Mouse (Mus musculus) adrenal gland, postnatal 10 days (tissue): ENCODE results near the gene Ubqlnl. TPM values are rescaled to one million over a fixed set of nuclear protein-coding genes. Genes with fewer than 3 reads are reported as not detected.

Experiments
- DNase-seq: peaks from one replicate; pipeline ENCODE4 v3.0.0; 2021; ENCODE audit warnings: mixed read lengths
- long read RNA-seq, 2 experiments: library from polyadenylated mRNA; stranded (forward); transcript quantifications; one replicate each; pipeline ENCODE4 v2.0.0; 2021
- total RNA-seq, 2 experiments: library from RNA; stranded (reverse); gene quantifications; 2 replicates each; pipeline ENCODE4 v1.2.3; 2021

Ubqlnl gene
- total RNA-seq: not detected
- long read RNA-seq, experiment 1: 0 reads
- long read RNA-seq, experiment 2: 0 reads

DNA sequence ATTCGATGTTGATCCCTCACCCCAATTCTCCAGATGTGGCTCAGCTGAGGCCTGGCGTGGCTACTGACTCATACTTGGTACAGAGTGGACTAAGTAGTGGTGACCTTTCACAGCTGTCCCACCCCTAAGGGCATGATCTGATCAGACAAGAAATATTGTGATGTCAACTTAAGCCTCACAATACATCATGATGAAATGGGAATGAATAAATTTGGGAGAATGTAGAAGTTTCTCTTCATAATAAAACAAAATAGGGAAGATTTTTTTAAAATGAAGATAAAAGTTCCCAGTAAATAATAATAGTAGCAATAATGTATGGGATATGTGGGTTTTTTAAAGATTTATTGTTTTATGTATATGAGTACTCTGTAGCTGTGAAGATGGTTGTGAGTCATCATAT, at the start of gene Ubqlnl:
Gene Ubqlnl (minus strand): TSS at position 101 of the 400 bp plus-strand sequence.
- no peak for DNase-seq

DNA sequence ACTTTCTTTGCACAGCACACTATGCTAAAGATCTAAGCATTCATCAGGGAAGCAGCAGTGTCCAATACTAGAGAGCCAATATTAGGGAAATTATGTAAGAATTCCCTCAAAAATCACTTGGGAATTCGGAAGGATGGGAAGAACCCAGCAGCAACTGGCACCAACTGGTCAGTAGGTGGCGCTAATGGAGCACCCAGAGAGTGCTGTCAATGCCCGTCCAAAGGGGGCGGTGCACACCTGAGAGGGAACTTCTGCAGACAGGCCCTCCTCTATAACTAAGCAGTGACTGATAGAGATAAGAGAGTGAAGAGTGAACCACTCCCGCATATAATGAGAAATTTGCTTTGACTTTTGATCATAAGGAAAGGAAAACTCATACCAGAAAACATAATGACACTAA, 49.5 kb upstream of the Ubqlnl start:
- peak; percentile 79 for DNase-seq

DNA sequence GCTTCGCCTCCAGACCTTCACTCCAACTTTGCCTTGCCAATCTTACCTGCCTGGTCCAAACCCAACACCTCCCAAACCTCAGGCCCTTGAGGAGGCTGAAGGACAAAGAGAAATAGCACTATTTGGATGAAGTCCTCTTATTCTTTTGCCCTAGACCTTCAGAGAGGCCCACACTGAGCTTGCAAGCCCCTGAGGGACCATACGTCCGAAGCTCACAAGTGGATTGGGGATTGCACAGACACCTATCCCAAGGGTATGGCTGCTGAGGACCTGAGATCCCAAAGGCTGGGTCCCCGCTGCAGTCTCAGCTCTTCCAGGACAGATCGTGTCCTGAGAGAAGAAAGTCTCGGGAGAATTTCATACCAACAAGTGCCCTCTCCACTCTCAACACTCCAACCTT, 45.5 kb upstream of the Ubqlnl start, which contains the start of gene Olfr649:
Gene Olfr649 (minus strand): TSS at position 101 of the 400 bp plus-strand sequence.
- no peak for DNase-seq

DNA sequence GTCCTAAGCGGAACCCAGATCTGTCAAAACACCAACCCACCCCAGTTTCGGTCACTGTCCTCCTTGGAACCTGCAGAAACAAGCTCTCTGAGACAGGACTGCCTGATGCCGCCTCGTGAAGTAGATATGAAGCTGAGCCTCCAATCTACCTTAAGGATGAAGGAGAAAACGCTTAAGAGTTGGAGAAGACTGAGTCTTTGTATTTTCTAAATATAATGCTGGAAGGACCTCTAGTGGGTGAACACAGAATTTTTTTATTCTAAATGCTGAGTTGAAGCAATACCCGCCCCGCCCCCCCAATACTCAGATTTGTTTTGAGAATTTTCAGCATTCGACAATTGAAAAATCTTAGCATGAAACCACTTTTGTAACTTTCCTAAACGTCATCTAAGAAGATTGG, 40.9 kb upstream of the Ubqlnl start:
- no peak for DNase-seq

DNA sequence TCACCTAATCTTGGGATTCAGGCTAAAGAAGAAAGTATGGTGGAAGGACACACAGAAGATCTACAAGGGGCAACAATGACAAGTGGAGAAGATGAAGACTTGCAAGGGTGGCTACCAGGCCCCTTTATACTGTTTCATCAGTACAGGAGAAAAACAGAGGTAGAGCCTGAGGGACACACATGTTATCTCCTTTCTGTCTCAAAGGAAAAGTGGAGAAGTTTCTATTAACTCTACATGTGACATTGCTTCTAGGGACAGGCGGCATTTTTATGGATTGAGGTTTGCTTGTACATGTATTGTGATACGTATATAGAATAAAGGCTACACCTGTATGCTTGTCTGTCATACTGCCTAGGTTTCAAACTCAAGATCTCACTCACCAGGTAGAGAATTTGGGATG, 32.9 kb upstream of the Ubqlnl start, which contains the start of gene Olfr648:
Gene Olfr648 (minus strand): TSS at position 101 of the 400 bp plus-strand sequence.
- no peak for DNase-seq

DNA sequence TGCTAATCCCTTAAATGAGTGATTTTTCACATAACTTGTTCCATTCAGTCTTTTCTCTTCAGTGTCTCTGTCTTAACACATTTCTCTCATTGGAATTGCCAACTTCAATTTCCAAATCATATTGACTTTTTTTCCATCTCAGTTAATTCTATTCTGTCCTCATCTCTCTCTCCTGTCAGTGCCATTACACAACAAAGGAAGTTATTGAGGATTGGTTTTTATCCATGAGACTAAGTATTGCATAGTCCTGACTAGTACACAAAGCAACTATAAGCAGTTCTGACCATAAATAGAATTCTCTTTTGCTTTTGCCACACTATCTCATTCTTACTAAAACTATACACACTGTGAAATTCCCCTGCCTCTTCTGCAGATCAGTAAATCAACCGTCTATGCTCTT, 28.7 kb upstream of the Ubqlnl start:
- no peak for DNase-seq

DNA sequence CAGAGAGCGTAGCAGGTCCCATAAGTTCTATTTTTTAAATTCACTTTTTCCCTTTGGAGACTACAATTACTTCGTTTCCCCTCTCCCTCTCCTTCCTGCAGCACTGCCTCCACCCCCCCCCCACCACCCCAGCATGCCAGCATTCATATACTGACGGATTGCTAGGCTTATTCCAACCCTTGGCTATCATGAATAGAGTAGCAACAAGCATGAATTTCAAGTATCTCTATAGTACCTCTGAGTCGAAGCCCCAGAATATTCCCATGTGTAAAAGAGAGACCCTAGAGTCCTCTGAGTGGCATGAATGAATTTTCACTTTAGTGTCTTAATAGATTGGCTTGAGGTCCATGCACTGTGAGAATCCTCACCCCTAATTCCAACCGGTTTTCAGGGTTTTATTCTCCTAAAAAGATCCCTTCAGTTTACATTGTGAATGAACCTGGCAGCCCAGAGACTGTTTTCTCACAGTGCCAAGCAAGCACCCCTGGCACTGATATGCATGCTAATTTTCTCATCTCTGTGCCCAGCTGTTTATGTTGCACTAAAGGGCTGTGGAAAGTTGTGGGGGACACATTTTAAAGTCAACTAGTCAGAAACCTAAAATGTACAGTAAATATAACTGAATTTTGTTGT, 28.2 kb upstream of the Ubqlnl start:
- DNase-seq: no peak

DNA sequence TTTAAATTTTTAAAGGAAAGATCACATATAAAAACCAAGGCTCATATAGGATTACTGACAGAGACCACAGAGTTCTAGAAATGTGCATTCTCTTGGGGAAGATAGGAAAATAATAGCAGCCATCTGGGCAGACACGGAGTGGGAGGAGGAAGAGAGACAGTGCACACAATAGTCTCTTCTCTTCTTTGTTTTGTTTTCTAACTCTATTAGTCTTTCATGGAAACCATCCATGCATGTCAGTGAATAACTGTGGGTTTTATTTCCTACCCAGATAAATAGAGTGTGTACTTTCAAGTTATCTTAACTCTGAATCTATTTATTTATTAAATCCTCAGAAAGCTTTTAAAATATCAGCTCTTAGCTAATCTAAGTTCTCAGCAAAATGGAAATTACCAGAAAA, 24.7 kb upstream of the Ubqlnl start:
- no peak for DNase-seq

DNA sequence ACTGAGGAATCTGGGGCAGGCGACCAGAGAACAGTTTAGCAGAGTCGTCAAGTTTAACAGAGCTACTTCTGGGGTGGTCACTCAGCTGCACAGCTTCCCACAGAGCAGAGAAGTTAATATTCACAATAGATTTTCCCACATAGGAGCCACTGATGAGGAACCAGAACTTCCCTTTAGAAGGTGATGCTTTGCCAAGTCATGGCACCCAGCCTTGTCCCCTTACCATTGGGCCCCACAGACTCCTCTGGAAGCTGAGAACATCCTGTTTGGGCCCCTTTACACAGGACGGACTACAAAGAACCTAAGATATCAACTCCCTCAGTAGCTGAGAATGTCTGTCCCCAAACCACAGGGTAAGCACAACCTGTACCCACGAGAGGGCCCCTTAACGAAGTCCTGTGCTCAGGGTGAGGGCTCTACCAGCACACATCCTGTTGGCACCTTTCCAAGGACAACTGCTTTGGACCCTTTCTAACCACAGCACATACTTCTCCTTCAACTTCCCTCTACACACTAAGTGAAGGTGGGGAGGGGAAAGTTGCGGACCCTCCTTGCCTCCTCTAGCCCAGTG, 19.4 kb upstream of the Ubqlnl start:
- DNase-seq: no peak

DNA sequence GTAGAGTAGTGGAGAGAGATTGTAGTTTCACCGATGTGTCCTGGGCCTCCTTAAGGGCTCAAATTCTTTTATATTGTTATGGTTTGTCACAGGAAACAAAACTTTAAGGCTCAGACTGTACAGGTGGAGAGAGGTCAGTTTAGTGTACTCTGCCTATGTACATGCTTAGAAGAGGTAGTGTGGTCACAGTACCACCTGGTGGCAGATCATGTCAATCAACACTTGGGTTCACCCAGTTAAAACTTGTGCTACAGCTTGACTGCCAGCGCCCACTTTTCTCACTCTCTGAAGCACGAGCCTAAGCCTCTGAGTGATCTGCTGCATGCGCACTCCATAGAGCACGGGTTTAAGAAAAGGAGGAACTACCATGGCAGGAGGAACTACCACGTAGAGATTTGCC, 16.7 kb upstream of the Ubqlnl start:
- DNase-seq: no peak

DNA sequence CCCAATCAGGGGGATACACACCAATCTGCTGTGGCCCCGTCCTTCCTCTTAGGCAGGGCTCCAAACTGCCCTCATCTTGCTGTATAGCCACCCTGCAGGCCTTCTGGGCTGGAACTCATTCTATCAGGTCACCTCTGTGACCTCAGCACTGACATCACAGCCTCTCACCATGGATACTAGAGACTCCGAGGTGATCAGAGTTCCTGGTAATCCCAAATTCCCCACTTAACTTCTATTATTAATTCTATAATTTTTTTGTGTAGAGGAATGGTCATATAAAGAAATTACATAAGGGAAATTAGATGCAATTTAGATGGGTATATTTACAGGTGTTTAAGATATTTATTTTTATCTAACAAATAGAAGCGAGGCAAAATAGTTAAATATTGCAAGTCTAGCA, 7.2 kb downstream of the Ubqlnl start, which contains the start of gene Ubqln3:
Gene Ubqln3 (minus strand): TSS at position 101 of the 400 bp plus-strand sequence.
- DNase-seq: no peak

DNA sequence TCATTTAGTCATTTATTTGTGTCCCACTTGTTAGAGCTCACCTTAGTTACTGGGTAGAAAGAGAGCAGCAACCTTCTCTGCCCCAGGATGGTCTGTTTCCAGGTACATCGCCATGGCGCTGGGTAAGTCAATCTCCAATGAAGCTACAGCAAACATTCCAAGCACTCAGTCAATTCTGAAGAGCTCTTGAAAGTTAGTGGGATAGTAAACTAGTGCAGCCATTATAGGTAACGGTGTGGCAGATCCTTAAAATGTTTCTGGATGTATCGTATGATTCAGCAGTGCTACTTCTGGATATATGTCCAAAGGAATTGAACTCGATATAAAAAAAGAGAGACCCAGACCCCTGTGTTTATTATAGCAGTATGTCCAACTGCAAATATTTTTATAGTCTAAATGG, 13.1 kb downstream of the Ubqlnl start, which contains the start of gene Olfr643:
Gene Olfr643 (minus strand): TSS at position 101 of the 400 bp plus-strand sequence.
- DNase-seq: no peak

DNA sequence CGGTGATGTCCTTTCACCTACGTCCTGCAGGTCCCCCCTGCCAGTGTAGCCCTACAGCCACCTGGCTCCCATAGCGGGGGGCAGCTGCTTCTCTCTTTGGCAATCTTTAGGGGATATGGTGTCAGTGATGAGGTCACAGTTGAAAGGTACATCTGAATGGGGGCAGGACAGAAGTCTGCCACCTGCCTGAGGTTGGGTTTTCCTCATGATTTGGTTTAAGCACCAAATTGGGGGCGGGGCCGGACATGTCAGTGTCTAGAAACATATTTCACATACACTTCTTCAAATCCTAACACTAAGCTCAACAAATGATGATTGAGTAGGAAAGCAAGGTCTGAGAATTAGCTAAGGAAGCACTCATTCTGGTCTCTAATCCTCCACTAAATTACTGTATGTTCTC, 20.6 kb downstream of the Ubqlnl start, which contains the start of gene Ubqln5:
Gene Ubqln5 (minus strand): TSS at position 101 of the 400 bp plus-strand sequence.
- no peak for DNase-seq

DNA sequence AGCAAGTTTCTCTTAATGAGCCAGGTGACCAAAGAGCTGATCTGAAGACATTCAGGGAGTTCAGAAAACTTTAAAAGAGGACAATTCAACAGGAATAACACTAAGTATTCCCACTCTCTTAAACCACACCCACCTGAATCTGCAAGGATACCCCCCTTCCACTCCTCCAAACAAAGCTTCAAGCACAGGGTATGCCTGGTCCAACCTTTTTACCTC, 45.7 kb downstream of the Ubqlnl start, which contains the start of gene Olfr646:
Gene Olfr646 (plus strand): TSS at position 117 of the 216 bp plus-strand sequence.
- no peak for DNase-seq

DNA sequence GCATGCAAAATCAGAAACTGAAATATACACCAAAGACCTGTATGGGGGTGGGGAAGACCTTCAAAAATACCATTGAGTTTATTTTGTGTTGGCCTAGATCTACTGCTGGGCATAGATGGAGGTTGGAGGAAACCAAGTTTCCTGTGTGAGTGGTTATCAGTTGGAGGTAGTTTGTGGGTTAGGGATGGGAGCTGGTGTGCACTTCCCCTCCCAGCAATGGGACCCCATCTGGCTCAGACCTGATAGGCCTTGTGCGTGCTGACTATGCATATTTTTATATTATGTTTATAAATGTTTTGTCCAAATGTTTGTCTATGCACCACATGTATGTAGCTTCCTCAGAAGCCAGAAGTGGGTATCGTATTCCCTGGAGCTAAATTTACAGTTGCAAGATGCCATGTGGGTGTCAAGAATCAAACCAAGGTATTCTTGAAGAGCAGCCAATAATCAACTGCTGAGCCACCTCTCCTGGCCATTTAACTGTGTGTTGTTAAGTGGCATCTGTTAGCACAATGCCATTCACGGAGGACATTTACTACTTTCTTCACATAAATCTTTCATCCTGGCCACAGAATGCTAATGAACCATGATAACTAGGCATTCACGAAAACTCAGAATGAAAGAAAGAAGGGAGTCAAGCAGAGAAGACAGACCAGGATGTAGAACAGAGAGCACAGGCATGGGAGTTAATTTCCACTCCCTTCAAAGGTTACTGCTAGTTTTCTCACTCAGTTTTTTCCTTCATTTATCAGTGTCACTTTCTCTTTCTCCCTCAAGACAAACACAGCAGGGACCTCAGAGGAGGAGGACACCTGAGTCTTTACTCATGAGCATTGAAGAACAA, 46.2 kb downstream of the Ubqlnl start:
- no peak for DNase-seq

Other genes with a start within 250 kb of the Ubqlnl start
- not detected for gene Olfr65, start 247.1 kb downstream of the Ubqlnl start, total RNA-seq
- not detected for gene Olfr631, start 221.7 kb downstream of the Ubqlnl start, total RNA-seq
- gene Olfr632, start 216.2 kb downstream of the Ubqlnl start, total RNA-seq: not detected
- not detected for gene Olfr633, start 206.1 kb downstream of the Ubqlnl start, total RNA-seq
- gene Olfr635, start 179.4 kb downstream of the Ubqlnl start, total RNA-seq: not detected
- not detected for gene Olfr638, start 151.8 kb downstream of the Ubqlnl start, total RNA-seq
- gene Olfr639, start 133.3 kb downstream of the Ubqlnl start, total RNA-seq: under 1 TPM in 1 of 2 experiments, not detected in 1; 0.06 TPM
- not detected for gene Olfr640, start 125.0 kb downstream of the Ubqlnl start, total RNA-seq
- not detected for gene Olfr641, start 115.1 kb downstream of the Ubqlnl start, total RNA-seq
- gene Olfr642, start 97.9 kb downstream of the Ubqlnl start, total RNA-seq: not detected
- gene 4930516K23Rik, start 89.1 kb downstream of the Ubqlnl start, total RNA-seq: not detected
- not detected for gene Olfr644, start 78.7 kb downstream of the Ubqlnl start, total RNA-seq
- gene Olfr645, start 65.1 kb downstream of the Ubqlnl start, total RNA-seq: not detected
- gene Olfr646, start 45.7 kb downstream of the Ubqlnl start, total RNA-seq: not detected
- not detected for gene Ubqln5, start 20.7 kb downstream of the Ubqlnl start, total RNA-seq
- gene Olfr643, start 13.2 kb downstream of the Ubqlnl start, total RNA-seq: not detected
- not detected for gene Ubqln3, start 7.3 kb downstream of the Ubqlnl start, total RNA-seq
- gene Olfm5, start 14.3 kb upstream of the Ubqlnl start, total RNA-seq: not detected
- not detected for gene Olfr648, start 32.8 kb upstream of the Ubqlnl start, total RNA-seq
- not detected for gene Olfr649, start 45.4 kb upstream of the Ubqlnl start, total RNA-seq
- gene Trim6, start 68.2 kb upstream of the Ubqlnl start, total RNA-seq: 1 to 10 TPM in 1 of 2 experiments, under 1 TPM in 1; 0.33 to 1.7 TPM
- gene Trim34a, start 93.9 kb upstream of the Ubqlnl start, total RNA-seq: 1 to 10 TPM; 5.4 to 8.3 TPM
- 1 to 10 TPM; 3.7 to 4.5 TPM for gene Trim5, start 137.5 kb upstream of the Ubqlnl start, total RNA-seq
- 10 to 100 TPM in 1 of 2 experiments, 1 to 10 TPM in 1; 7.2 to 15.9 TPM for gene Trim12a, start 164.9 kb upstream of the Ubqlnl start, total RNA-seq
- gene Trim34b, start 178.9 kb upstream of the Ubqlnl start, total RNA-seq: under 1 TPM; 0.21 to 0.69 TPM
- 10 to 100 TPM in 1 of 2 experiments, 1 to 10 TPM in 1; 7.1 to 11.7 TPM for gene Trim12c, start 202.8 kb upstream of the Ubqlnl start, total RNA-seq
- under 1 TPM; 0.21 to 0.39 TPM for gene Trim30b, start 219.3 kb upstream of the Ubqlnl start, total RNA-seq